Mouse (Mus musculus) liver, postnatal 0 days (tissue): ENCODE results near the gene Fut11. TPM values are rescaled to one million over a fixed set of nuclear protein-coding genes. Genes with fewer than 3 reads are reported as not detected.

Experiments
- ATAC-seq: fragments of 200-750 bp; cut with Nextera tagmentation; 2 replicates; pipeline ENCODE4 v1.8.0; 2017; ENCODE audit warnings: mild to moderate bottlenecking, moderate library complexity
- DNase-seq: peaks from one replicate; pipeline ENCODE4 v3.0.0-alpha.2; 2016
- H3K27ac ChIP-seq: fragments of 300-500 bp; sonication (generic); 2 replicates; pipeline ENCODE4 v1.5.1; 2014; ENCODE audit warnings: antibody characterized with exemption, moderate library complexity, mild to moderate bottlenecking, low read depth
- H3K27me3 ChIP-seq: fragments of 300-500 bp; sonication (generic); 2 replicates; pipeline ENCODE4 v1.6.1; 2014; ENCODE audit warnings: low read length, control low read depth, mixed read lengths; ENCODE audit not compliant: insufficient read depth
- H3K36me3 ChIP-seq: fragments of 300-500 bp; sonication (generic); replicated peaks from 2 replicates; pipeline ENCODE4 v1.6.1; 2014; ENCODE audit warnings: mild to moderate bottlenecking, control low read depth, low read length, moderate library complexity, mixed read lengths; ENCODE audit not compliant: insufficient read depth
- H3K4me1 ChIP-seq: fragments of 300-500 bp; sonication (generic); 2 replicates; pipeline ENCODE4 v1.6.1; 2014; ENCODE audit warnings: antibody characterized with exemption, mild to moderate bottlenecking, control low read depth; ENCODE audit not compliant: insufficient read depth
- H3K4me2 ChIP-seq: fragments of 300-500 bp; sonication (generic); 2 replicates; pipeline ENCODE4 v1.6.1; 2014; ENCODE audit warnings: low read depth, mild to moderate bottlenecking, low read length, moderate library complexity, mixed read lengths
- H3K4me3 ChIP-seq: fragments of 300-500 bp; sonication (generic); 2 replicates; pipeline ENCODE4 v1.5.1; 2014; ENCODE audit warnings: low read depth, low read length
- H3K9ac ChIP-seq: fragments of 300-500 bp; sonication (generic); replicated peaks from 2 replicates; pipeline ENCODE4 v1.6.1; 2014; ENCODE audit warnings: mild to moderate bottlenecking, moderate library complexity
- H3K9me3 ChIP-seq: fragments of 300-500 bp; sonication (generic); 2 replicates; pipeline ENCODE4 v1.6.1; 2016; ENCODE audit warnings: mild to moderate bottlenecking, control low read depth, low read length, mixed read lengths
- CTCF ChIP-seq: sonication (generic); IDR thresholded peaks from 2 replicates; pipeline ENCODE4 v1.5.1; 2016; ENCODE audit warnings: antibody characterized with exemption, low read depth
- EP300 ChIP-seq: IDR thresholded peaks from 2 replicates; pipeline ENCODE4 v1.6.1; 2016; ENCODE audit warnings: antibody characterized with exemption, low read depth, mild to moderate bottlenecking
- WGBS: fragments of 180-500 bp; shearing (Covaris S2); extraction: QIAGEN DNeasy Blood & Tissue Kit; methylation state at CpG from one replicate; pipeline ENCODE4 v1.1.7; 2014; ENCODE audit not compliant: insufficient replicate concordance; 5-methylcytosine and 5-hydroxymethylcytosine counted together
- polyA plus RNA-seq: library from polyadenylated mRNA; unstranded; fragments of >200 nt; fragmentation: Nextera tagmentation; extraction: Ambion mirVana; gene quantifications from 2 replicates; pipeline ENCODE4 v1.2.1, GENCODE M21; 2015

The Fut11 gene
- polyA plus RNA-seq, result 4.4 and 5.1 TPM in 2 replicates

- ATAC-seq (peak; percentile 85), DNase-seq (peak; percentile 86)
- WGBS, result under 1% methylated on average over 100 of the region's 111 CpGs
- TF ChIP-seq EP300 (no peak), CTCF (no peak)
- H3K9ac ChIP-seq, result peak within 1 kb of the TSS; percentile 93
- peaks cover 42% of the 10 kb centered on the region for H3K36me3 ChIP-seq
- no peaks in the 10 kb centered on the region for H3K27me3 ChIP-seq
- H3K4me3 ChIP-seq, result peak within 1 kb of the TSS; percentile 93
- peak within 1 kb of the TSS; percentile 96 for H3K27ac ChIP-seq
- H3K9me3 ChIP-seq, result no peaks in the 10 kb centered on the region
- H3K4me1 ChIP-seq, result peaks cover 29% of the 10 kb centered on the region
- peak within 1 kb of the TSS; percentile 93 for H3K4me2 ChIP-seq
Observed at GRCm38 (mm10) chr14:20694884-20695760, at the start of gene Fut11. TSS of gene Fut11 (plus strand) at chr14:20694968.

DNA sequence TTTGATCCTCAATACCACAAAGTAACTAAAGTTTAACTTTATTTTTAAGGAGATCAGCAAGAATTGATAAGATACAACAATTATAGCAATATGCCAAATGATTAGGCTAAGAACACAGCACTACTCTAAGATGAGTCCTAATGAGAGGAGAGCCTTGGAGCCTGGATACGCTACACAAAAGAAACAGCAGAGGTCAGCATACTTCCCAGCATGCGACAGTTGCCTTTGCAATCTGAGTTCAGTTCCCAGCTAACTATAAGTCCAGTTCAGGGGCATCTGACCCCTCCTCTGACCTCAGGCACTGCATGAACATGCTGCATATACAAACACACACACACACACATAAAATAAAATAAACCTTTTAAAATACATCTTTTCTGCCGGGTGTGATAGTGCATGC lies 49.2 kb upstream of the Fut11 start:
- Histone ChIP-seq H3K27ac (no peak overlapping the region), H3K9ac (no peak overlapping the region), H3K36me3 (no peaks in the 10 kb centered on the region), H3K4me2 (no peak overlapping the region), H3K9me3 (no peaks in the 10 kb centered on the region), H3K27me3 (no peaks in the 10 kb centered on the region), H3K4me3 (no peak overlapping the region), H3K4me1 (peaks cover 6% of the 10 kb centered on the region)
- no peak for DNase-seq
- no peak for ATAC-seq
- no peak for TF ChIP-seq EP300
- TF ChIP-seq CTCF, result peak; percentile 54
- 45% methylated on average over 3 of the region's 3 CpGs for WGBS

DNA sequence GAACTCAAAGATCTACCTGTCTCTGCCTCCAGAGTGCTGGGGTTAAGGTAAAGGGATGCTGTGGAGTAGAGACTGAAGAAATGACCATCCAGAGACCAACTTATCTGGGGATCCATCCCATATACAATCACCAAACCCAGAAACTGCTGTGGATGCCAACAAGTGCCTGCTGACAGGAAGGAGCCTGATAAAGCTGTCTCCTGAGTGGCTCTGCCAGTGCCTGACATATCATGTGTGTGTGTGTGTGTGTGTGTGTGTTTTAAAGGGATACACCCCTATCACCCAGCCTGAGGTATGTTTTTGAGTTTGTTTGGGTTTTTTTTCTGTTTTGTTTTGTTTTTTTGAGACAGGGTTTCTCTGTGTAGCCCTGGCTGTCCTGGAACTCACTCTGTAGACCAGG lies 48.4 kb upstream of the Fut11 start:
- H3K9me3 ChIP-seq, result no peaks in the 10 kb centered on the region
- no peaks in the 10 kb centered on the region for H3K36me3 ChIP-seq
- ATAC-seq (peak; percentile 54; the same call in 1 of the 2 replicates), DNase-seq (no peak)
- H3K4me1 ChIP-seq, result peaks cover 5% of the 10 kb centered on the region
- TF ChIP-seq CTCF (no peak), EP300 (no peak)
- no peak overlapping the region for H3K4me2 ChIP-seq
- H3K27me3 ChIP-seq, result no peaks in the 10 kb centered on the region
- no peak overlapping the region for H3K9ac ChIP-seq
- H3K27ac ChIP-seq, result no peak overlapping the region
- H3K4me3 ChIP-seq, result no peak overlapping the region

DNA sequence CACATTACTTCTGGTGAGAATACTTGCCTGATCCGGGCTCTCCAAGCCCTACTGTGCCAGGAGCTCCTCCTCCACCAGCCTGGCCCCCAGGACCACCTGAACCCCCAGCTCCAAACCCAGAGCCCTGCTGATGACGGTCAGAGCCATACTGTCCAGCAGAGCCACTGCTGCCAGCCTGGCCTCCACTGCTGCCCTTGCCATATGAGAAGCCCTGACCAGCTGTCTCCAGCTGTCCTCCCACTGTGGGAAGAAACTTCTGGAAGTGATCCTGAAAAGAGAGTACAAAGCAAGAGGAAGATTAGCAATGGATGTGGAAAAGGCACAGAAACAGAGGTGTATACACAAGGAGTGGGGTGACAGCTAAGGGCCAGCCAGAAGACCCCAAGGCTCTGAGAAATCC lies 43.8 kb upstream of the Fut11 start:
- Histone ChIP-seq H3K27me3 (no peaks in the 10 kb centered on the region), H3K9me3 (no peaks in the 10 kb centered on the region), H3K9ac (no peak overlapping the region), H3K4me2 (no peak overlapping the region), H3K36me3 (no peaks in the 10 kb centered on the region), H3K27ac (no peak overlapping the region), H3K4me3 (no peak overlapping the region), H3K4me1 (peaks cover 6% of the 10 kb centered on the region; the same call in 1 of the 2 replicates)
- DNase-seq, result no peak
- TF ChIP-seq CTCF (no peak), EP300 (no peak)
- 69% methylated on average over 2 of the region's 2 CpGs for WGBS
- no peak for ATAC-seq

GRCm38 (mm10) chr14:20651722-20652256 lies 43.0 kb upstream of the Fut11 start:
- no peak overlapping the region for H3K27ac ChIP-seq
- H3K9ac ChIP-seq, result no peak overlapping the region
- H3K4me3 ChIP-seq, result no peak overlapping the region
- DNase-seq (no peak), ATAC-seq (no peak)
- no peaks in the 10 kb centered on the region for H3K27me3 ChIP-seq
- no peaks in the 10 kb centered on the region for H3K9me3 ChIP-seq
- WGBS, result 57% methylated on average over 4 of the region's 4 CpGs
- no peak overlapping the region for H3K4me2 ChIP-seq
- no peaks in the 10 kb centered on the region for H3K36me3 ChIP-seq
- TF ChIP-seq EP300 (no peak), CTCF (no peak)
- H3K4me1 ChIP-seq, result peaks cover 6% of the 10 kb centered on the region; the same call in 1 of the 2 replicates

- 63% methylated on average over 9 of the region's 9 CpGs for WGBS
- no peaks in the 10 kb centered on the region for H3K9me3 ChIP-seq
- TF ChIP-seq CTCF (no peak), EP300 (no peak)
- no peak overlapping the region for H3K9ac ChIP-seq
- H3K27ac ChIP-seq, result peak overlapping the region; percentile 60
- no peak overlapping the region for H3K4me3 ChIP-seq
- no peak for DNase-seq
- no peak overlapping the region for H3K4me2 ChIP-seq
- H3K36me3 ChIP-seq, result no peaks in the 10 kb centered on the region
- peak; percentile 38; the same call in 1 of the 2 replicates for ATAC-seq
- no peaks in the 10 kb centered on the region for H3K27me3 ChIP-seq
- peaks cover 6% of the 10 kb centered on the region; the same call in 1 of the 2 replicates for H3K4me1 ChIP-seq
Observed at GRCm38 (mm10) chr14:20654690-20655421, 39.9 kb upstream of the Fut11 start.
